Mouse (Mus musculus) cerebellum, adult 18-20 months (tissue): Measurements from ENCODE around the gene Noxred1.
A peak's percentile ranks its signal among the peaks of the same experiment; 100 is the strongest.
"Not testable (repeated sequence)": the region's sequence is repeated elsewhere in the genome, so short reads cannot be mapped to it uniquely, and the experiment has no call there.

Experiments
- DNase-seq, 2 experiments: peaks; one replicate each; pipeline ENCODE4 v3.0.0; 2021

The Noxred1 gene

DNA sequence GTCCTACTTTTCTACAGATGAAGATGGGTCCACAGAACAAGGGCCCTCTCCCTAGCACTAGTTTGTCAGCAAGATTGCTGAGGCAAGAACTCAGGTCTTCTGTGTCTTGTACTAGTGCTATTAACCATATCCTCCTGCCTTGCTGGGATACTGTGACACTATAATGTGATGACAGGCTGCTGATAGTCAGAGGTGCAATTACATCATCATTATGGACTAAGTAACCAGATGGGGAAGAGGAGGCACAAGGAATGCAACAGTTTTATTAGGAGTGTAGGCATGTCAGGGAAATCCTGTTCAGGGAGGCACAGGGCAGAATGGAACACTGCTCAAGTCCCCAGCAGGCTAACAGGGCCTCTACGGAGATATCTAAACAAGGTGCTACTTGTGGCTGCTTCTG, at the start of gene Noxred1:
Gene Noxred1, minus strand, starts transcription at position 101 of the 400 bp plus-strand sequence.
- no peak for DNase-seq

DNA sequence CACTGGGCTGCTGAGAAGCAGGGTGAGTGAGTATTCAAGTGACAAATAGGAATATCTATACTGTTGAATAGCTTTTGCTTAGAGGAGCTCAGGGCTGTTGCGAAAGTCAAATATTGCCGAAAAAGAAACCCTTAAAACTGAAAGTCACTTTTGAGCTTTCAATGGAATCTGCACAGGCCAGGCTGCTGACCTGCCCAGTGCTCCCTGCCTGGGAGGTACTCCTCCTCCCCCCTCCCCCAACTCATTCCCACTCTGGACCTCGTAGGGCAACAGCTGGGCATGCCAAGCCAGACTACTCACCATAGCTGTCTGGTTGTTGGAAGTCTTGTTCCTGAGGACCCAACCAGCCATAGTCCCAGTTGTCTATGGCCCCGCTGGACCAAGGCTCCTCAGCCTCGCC, 46.2 kb upstream of the Noxred1 start:
- no peak for DNase-seq

DNA sequence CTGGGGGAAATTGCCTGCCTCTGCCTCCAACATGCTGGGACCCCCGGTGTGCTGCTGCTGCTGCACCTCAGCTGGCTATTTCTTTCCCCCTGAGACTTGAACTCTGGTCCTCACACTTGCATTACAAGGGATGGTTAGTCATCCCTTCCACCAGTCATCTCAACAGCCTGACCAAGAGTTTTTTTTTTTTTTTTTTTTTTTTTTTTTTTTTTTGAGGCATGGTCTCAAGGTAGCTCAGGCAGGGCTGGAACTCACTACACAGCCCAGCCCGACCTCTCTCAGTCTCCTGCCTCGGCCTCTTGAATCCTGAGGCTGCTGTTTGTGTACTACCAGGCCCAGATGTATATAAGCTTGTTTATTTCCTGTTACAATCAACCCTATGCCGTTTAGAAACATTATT, 45.7 kb upstream of the Noxred1 start:
- DNase-seq: no peak

DNA sequence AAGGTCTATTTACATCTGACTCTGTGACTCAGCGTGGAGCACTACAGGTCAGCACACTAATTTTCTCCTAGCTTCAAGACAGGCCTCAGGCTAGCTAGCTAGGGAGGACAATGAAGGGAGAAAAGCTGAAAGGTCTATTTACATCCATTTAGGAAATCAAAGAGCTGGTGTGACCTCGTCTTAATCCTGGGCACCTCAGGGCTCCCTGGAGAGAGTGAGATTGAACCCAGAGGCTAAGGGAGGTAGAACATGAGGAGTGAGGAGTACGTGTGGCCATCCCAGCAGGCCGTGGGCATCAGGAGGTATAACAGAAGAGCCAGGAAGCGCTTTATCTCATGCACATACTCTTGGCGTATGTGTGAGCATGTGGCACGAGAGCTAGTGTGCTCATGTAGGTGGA, 45.2 kb upstream of the Noxred1 start:
- no peak for DNase-seq

DNA sequence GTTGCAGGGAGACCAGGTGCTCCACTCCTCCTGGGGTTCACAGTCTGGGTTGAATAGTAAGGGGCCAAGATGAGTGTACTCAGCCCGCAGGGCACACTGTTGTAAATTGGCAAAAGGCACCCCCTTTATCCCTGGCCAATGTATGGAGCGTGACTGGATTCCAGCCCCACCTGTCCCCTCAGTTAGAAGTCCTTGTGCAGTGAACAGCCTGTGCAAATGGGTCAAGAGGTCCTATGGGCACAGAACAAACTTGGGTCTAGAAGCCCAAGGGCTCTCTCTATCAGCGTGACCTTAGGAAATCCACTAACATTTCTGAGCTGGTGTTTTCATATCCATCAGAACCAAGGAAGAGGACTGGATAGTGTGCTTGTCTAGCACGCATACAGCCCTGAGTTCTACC, 44.2 kb upstream of the Noxred1 start:
- no peak for DNase-seq

DNA sequence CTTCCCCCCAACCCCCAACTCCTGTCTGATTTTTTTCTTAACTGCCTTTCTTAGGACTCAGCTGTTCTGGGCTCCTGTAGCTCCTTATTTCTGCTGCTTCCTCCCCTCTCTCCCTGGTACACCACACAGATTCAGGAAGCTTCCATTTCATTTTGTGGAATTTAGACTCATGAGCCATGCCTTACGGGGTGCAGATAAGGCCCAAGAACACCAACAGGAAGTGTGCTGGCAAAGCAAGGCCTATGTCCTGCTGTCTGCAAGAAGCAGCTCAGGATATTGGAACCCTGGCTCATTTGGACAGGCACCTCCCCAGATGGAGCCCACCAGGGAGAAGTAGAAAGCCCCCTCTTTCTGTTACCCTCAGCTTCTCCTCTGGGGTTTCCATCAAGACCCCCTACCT, 43.2 kb upstream of the Noxred1 start:
- DNase-seq: no peak

DNA sequence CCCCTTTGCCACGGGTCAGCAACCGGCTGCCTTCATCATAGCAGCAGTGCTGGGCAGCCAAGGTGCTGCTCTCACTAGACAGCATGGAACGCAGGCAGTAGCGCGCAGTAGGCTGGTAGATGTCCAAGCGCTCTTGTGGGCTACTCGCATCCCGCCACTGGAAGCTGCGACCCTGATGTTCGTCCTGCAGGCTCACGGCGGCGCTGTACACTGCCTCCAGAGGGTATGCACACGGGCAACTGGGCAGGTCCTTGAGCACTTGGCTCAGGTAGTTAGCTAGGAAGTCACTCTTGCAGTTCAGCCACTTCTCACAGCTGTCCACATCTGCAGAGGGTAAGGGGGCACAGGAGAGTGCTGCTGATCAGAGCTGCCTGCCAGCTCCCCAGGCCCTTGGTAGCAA, 41.3 kb upstream of the Noxred1 start:
- no peak for DNase-seq

DNA sequence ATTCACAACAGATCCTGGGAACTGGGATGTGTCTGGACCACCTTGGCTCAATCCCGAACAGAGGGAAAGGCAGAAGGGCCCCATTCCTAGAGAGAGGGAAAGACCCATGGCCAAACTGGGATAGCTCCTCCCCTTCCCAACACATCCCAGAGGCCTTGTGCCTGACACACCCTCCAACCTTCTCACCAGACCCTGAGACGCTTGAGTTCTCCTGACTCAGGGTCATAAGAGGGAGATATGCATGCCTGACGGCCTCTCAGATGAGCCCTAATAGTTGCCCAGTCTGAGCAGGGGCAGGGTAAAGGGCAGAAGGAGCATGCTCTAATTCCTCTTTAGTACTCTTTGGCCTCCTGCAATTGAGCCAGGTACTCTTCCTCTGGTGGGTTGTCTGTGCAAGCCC, 40.8 kb upstream of the Noxred1 start:
- DNase-seq: no peak

DNA sequence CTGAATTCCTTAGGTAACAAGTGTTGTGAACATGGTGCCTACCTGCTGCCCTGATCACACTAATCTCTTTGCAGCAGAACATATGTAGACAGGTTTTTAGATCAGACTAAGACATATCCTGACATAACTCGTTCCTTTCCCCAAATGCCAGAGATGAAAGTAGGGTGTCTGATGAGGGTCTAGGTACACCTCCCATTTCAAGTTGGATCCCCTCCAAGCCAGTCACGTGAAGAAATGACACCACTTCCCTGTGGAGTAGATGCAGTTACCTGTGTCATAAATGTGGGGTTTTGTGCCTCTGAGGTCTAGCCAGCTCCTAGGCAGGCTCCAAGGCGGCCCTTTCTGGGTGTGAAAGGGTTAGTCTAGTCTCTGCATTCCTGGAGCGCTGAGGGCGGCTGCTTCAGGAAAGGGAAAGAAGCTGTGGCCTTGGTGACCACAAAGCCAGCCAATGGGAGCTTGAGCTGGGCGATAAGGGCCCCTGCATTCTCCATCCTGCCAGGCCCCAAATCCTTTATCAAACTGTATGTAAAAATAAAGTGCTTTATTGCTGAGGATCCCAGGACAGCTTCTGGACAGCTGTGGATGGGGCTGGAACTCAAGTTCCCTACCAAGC, 39.7 kb upstream of the Noxred1 start:
- DNase-seq: no peak

DNA sequence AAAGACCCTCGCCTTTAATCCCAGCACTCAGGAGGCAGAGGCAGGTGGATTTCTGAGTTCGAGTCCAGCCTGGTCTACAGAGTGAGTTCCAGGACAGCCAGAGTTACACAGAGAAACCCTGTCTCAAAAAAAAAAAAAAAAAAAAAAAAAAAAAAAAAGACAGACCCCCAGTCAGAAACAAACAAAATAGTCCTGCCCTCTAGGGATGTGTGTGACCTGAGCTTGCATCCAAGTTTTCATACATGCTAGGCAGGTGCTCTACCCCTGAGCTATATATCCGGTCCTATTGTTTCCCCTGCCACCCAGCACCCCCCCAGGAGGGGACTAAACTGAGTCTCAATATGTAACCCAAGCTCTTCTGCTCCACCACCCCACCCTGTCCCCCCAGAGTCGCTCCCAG, 38.7 kb upstream of the Noxred1 start:
- not testable (repeated sequence) for DNase-seq

DNA sequence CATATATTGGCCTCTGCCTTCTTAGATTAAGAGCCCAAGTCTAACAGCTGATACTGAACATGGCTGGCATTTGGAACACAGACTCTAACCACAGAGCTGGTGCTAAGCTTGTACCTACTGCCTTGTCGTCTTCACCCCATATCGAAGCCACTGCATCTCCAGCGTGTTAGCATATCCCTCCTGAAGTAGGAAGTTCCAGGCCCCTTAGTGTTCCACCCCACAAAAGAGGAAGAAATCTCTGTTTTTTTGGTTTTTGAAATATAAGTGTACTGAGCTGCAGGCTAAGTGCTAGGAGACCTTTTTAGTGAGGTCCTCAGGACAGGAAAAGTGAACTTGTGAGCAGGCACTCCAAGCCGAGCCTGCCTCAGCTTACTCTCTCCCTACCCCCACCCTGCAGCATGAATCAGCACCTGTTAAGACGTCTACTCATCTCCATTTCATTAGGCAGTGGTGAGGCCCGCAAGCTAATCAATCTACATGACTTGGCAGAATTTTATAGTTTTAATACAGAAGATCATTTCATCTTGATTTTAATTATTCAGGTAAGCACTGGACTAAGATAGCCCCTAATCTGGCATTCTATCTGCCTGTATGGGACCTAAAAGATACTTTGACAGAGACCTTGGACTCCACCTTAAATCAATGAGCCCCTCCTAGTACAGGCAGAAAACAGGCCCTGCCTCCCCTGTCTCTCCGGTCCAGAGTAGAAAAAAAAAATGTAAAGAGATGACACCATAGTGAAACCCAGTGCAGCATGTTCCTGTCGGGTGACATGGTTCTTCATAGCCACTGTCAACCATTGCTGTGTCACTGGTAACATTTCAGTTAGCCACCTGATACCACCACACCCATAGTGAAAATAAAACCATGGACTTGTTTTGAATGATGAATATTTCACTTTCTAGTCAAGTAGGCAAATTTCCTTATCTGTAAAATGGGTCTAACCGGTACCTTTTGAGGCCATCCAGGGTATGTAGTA, 36.6 kb upstream of the Noxred1 start:
- no peak for DNase-seq

DNA sequence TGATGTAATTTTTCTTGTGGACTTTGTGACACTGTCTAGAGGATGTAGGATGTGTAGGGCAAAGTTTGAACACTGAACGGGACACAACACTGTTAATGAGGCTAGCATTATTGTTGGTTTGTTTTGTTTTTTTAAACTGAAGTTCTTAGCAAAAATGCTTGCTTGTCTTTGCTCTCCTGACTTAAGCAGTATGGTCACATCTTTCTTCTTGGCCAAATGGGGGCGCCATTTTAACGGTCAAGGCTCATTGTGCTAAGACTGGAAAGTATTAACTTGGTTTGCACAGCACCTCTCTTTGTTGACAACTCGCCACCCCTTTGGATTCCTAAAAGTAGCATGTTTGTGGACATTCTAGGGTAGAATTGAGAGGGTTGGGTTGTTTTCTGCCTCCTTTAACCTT, 29.1 kb upstream of the Noxred1 start:
- DNase-seq: peak; percentile 33 to 37

DNA sequence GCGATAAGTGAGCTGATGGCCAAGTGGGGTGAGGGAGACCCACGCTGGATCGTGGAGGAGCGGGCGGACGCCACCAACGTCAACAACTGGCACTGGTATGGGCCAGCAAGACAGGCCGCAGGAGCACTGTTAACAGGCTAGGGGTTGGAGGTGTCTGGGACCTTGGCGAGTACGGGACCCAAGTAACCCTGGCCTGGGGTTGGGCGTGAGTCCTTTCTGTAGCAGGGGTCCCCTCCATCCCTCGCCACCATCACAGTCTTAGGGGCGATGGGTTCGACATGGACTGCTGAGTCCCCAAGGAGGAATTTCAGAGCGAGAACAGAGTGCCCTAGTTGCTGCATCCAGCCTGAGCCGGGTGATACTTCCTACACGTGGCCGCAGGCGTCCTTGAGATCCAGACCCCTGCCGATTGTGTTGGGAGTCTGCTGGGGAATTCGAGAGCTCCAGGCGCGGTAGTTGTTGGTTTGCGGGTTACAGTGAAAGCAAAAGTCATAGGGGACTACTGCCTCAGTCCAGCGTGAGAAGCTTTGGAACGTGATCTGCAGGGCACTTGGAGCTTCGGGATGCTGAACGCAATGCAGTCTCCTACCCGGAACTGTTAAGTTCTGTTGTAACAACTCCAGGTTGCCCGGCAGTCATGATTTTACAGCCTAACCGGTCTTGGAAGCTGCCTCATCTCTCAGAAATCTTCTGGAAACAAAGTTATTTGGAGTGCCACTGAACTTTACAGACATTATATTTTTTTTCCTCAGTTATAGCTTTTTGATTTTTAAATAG, 28.5 kb upstream of the Noxred1 start:
- no peak for DNase-seq

DNA sequence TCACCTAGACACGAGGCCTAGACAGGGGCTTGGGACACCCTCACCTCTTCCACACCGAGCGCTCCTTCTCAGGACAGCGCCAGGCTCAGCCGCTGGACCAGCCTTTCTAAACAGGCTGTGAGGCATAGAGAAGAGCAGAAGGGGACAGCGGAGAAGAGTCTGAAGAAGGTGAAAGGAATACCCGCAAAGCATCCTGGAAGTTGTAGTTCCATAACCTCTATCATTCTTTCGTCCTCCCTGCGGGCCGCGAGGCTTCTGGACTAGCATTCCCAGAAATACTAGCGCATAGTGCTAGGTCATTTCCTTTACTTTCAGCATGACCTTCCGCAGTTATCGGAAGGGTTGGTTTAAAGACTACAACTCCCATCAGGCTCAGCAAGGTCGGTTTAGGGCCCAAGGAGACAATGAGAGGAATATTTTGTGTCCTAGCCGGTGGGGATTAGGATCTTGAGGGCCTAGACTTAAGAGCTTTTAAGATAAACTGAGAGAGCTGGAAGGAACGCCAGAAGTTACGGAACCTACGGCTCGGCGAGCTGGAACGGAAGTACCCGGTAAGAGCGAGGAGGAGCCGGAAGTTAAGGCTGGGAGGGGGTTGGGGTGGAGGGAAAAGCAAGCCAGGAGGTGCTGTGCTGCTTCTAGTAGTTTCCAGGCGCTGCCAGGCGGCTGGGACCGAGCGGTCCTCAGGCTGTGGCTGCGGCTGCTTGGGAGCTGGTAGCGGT, 27.7 kb upstream of the Noxred1 start, which contains the start of the genes Vipas39 and Ahsa1:
Gene Vipas39, minus strand, starts transcription at position 149 of the 719 bp plus-strand sequence.
Gene Ahsa1, plus strand, starts transcription at position 372 of the 719 bp plus-strand sequence.
- peak; percentile 84 to 93 for DNase-seq

DNA sequence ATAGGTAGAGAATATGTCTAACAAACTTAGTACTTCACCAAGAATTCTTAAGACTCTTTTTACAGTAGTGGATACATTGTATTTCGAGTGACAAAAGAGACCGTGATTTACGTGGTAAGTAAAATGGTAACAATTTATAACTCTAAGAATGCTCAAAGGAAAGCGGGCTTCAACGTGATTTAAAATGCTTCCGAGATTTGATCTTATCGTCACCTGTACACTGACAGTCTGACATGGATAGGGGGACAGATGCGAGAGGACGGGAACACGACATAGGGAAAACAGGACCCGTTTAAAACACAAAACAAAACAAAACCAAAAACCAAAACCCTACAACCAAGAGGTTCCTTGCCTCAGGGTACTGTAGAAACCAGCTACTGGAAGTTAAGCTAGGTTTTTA, 26.9 kb upstream of the Noxred1 start:
- peak in 1 of 2 experiments; percentile 20 for DNase-seq

DNA sequence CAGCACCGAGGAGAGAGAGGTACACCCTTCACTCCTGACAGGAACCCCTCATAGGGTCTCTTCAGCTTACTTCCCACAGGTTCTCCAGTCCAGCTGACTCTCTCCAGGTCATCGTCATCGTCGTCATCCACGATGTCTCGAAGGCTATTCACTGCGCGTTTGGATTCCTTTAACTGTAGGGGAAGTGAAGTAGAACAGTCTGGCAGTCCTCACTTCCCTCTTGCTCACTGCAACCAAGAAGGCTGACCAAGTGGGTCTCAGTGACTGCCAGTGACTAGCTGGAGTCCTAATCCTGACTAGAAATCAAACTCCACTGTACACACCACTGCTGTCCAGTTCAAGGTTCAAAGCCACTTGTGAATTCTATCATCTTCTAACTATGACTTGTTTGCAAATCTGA, 22.0 kb upstream of the Noxred1 start:
- no peak for DNase-seq

DNA sequence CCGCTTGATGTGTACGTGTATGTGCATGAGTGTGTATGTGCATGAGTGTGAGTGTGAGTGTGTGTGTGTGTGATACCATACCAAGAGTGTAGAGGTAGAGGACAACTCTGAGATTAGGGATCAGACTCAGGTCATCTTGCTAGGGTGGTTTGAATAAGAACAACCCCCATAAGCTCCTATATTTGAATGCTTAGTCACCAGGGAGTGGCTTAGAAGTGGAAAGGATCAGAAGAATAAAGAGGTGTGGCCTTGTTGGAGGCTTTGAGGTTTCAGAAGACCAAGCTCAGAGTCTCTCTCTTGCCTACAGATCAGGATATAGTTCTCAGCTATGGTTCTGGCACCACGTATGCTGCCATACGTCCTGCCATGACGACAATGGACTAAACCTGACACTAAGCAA, 18.1 kb upstream of the Noxred1 start:
- DNase-seq: no peak

DNA sequence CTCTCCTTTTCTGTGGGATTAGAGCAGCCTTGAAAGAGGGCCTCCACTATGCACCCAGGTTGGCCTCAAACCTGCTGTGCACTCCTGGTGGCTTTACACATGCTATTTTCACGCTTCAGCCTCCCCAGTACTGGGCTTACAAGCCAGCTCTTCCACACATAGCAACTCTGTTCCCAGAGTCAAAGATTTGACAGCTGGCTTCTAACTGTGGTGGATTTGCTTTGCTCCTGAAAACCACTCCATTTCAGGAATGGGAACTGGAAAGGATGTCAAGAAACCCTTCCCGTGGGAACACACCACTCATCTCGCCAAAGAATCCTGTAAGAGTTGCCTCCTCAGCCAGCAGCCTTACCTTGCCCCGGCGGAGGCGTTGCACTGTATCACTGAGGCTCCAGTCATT, 15.3 kb upstream of the Noxred1 start:
- DNase-seq: no peak

DNA sequence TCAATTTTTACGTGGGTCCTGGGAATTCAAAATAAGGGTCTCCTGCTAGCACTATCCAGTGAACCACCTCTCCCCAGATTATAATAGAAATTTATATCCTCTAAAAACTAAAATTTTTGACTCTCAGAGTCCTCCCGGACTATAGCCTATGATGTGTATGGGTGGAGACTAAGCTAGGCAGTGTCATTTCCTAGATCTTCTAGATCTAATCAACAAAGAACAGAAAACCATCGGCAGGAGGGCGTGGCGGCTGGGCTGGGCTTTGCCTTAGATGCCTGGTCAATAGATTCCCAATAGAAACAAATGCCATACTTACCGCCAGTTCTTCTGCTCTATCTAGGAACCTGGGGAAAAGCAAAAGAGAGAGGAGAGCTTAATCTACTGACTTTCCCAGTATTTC, 11.6 kb upstream of the Noxred1 start:
- no peak for DNase-seq

DNA sequence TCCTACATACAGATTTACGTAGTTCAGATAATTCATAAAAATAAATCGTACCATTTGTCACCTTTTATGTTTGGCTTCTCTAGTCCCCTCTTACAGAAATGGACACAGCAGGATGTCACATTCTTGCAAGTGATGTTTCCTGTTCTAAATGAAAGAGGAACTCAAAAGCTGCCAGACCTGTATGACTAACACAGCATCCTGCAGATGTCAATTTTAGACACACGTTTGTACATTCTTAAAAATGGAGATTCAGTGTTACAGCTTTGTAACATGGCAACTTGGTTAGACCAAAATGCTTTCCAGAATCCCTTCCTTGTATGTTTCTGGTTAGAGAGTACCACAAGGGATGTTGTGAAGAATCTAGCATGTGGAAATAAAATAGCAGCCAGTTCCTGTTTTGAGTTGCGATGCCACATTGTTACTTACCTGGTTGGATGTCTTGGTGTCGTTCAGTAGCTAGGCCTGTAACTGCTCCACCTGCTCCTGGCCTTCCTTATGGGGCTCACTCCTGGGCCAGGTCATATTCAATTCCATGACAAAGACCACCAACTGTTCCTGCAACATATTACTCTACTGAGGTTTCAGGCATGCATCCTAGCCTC, 1.5 kb downstream of the Noxred1 start:
- DNase-seq: no peak

DNA sequence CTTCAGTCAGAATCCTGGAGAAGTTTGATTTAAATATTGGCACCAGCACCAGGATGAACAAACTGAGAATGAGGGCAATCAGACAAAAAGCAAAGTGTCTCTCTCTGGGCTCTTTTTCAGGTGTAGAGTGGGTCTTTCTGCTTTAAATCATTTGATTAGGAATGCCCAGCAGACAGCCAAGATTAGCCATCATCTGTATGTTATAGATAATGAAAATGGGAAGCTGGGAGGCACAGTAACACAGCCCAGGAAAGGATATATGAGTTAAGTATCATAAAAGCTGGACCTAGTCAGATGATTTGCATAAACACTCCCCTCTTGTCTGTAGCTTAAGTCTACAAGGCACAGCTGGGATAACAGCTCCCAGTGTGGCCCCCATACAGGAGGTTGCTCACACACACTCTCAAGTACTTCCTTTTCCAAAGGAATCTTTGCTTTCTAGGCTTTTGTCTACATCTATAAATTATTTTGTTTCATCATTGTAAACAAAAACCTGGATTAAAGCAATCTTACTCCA, 8.1 kb downstream of the Noxred1 start:
- DNase-seq: no peak

DNA sequence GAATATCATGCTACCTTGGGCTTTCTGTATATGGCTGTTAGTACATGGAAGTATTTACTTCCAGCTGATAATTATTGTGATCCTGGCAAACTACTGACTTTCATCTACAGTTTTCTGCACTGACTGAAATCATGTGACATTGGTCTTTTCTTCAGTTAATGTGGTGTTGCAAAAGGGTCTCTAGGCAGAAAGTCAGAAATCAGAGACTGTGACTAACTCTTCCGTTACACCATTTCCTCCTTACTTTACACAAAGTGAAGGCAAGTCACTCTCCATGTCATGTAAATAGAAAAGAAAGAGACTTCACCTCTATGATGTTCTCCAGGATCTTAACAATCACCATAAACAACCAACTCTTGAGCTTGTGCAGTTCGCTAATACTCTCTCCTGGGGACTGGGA, 8.9 kb downstream of the Noxred1 start:
- DNase-seq: no peak
